Mouse (Mus musculus) embryonic fibroblast, embryonic 13.5 days (primary cell): Measurements from ENCODE around the gene 2610528J11Rik. TPM values are rescaled to one million over a fixed set of nuclear protein-coding genes. Genes with fewer than 3 reads are reported as not detected.

Experiments used
- H3K27ac ChIP-seq: 2 replicates; pipeline ENCODE4 v1.5.1; 2012; ENCODE audit warnings: low read length, control low read depth, inconsistent platforms; ENCODE audit not compliant: insufficient read depth
- H3K4me1 ChIP-seq: 2 replicates; pipeline ENCODE4 v1.6.1; 2011; ENCODE audit warnings: low read length; ENCODE audit not compliant: control insufficient read depth, insufficient read depth
- H3K4me3 ChIP-seq: 2 replicates; pipeline ENCODE4 v1.5.1; 2011; ENCODE audit warnings: mild to moderate bottlenecking, control low read depth, low read length; ENCODE audit not compliant: insufficient read depth
- CTCF ChIP-seq: IDR thresholded peaks from 2 replicates; pipeline ENCODE4 v1.5.1; 2011; ENCODE audit warnings: mild to moderate bottlenecking, control low read depth, low read length, moderate library complexity, borderline replicate concordance; ENCODE audit not compliant: insufficient read depth
- POLR2A ChIP-seq: IDR thresholded peaks from 2 replicates; pipeline ENCODE4 v1.6.1; 2011; ENCODE audit warnings: low read depth, mild to moderate bottlenecking, control low read depth, low read length, moderate library complexity
- polyA plus RNA-seq: library from polyadenylated mRNA; stranded (reverse); fragments of >200 nt; gene quantifications from 2 replicates; pipeline ENCODE4 v1.2.4, GENCODE M21; 2011; ENCODE audit warnings: low read depth; ENCODE audit not compliant: missing spikeins, insufficient read length

The 2610528J11Rik gene
- polyA plus RNA-seq, 1 experiment: not detected

GRCm38 (mm10) chr4:118517497-118518146, 9.2 kb upstream of the 2610528J11Rik start:
- Histone ChIP-seq H3K4me3 (no peak overlapping the region), H3K27ac (no peak overlapping the region), H3K4me1 (no peaks in the 10 kb centered on the region)
- TF ChIP-seq POLR2A (no peak), CTCF (no peak)

- Histone ChIP-seq H3K4me3 (no peak overlapping the region), H3K4me1 (no peaks in the 10 kb centered on the region), H3K27ac (no peak overlapping the region)
- TF ChIP-seq CTCF: no peak
- TF ChIP-seq POLR2A: no peak
These were observed 8.6 kb upstream of the 2610528J11Rik start for GRCm38 (mm10) chr4:118518208-118518607.

- no peak overlapping the region for H3K27ac ChIP-seq
- no peak overlapping the region for H3K4me3 ChIP-seq
- no peaks in the 10 kb centered on the region for H3K4me1 ChIP-seq
- TF ChIP-seq CTCF (no peak), POLR2A (no peak)
These were observed 4.6 kb upstream of the 2610528J11Rik start for GRCm38 (mm10) chr4:118522248-118522647.

- H3K4me1 ChIP-seq: no peaks in the 10 kb centered on the region
These were observed 2.8 kb upstream of the 2610528J11Rik start for GRCm38 (mm10) chr4:118523976-118524375.

GRCm38 (mm10) chr4:118525779-118526178, 1.0 kb upstream of the 2610528J11Rik start:
- Histone ChIP-seq H3K27ac (no peak overlapping the region), H3K4me1 (no peaks in the 10 kb centered on the region), H3K4me3 (no peak overlapping the region)
- TF ChIP-seq POLR2A: no peak
- no peak for TF ChIP-seq CTCF

More at GRCm38 (mm10) chr4:118523976-118524375, 2.8 kb upstream of the 2610528J11Rik start:
- no peak for TF ChIP-seq POLR2A
- no peak overlapping the region for H3K27ac ChIP-seq
- H3K4me3 ChIP-seq: no peak overlapping the region

GRCm38 (mm10) chr4:118527335-118527681, 509 bp downstream of the 2610528J11Rik start:
- TF ChIP-seq CTCF: no peak
- TF ChIP-seq POLR2A: no peak
- Histone ChIP-seq H3K27ac (no peak overlapping the region), H3K4me3 (no peak overlapping the region), H3K4me1 (no peaks in the 10 kb centered on the region)

- no peaks in the 10 kb centered on the region for H3K4me1 ChIP-seq
- H3K27ac ChIP-seq: no peak overlapping the region
- TF ChIP-seq POLR2A (no peak), CTCF (no peak)
- H3K4me3 ChIP-seq: no peak overlapping the region
These were observed 921 bp downstream of the 2610528J11Rik start for GRCm38 (mm10) chr4:118527720-118528119.

GRCm38 (mm10) chr4:118532663-118533062, 5.9 kb downstream of the 2610528J11Rik start:
- Histone ChIP-seq H3K27ac (no peak overlapping the region), H3K4me3 (no peak overlapping the region), H3K4me1 (no peaks in the 10 kb centered on the region)
- TF ChIP-seq CTCF (no peak), POLR2A (no peak)

DNA sequence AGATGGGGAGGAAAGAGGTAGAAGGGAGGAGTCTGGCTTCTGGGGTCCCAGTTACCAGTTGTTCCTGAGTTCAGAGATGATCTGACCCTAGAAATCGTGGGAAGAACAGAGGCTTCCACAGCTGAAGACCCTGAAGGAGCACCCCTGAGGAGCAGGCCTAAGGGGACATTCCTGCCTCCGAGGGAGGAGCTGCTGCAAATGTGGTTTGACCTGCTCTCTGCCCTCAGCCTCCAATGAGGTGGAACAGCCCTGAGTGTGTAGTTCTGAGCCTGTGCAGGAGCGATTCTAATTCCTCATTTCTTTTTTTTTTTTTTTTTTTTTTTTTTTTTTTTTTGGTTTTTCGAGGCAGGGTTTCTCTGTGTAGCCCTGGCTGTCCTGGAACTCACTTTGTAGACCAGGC, 6.4 kb downstream of the 2610528J11Rik start:
- no peak overlapping the region for H3K4me3 ChIP-seq
- TF ChIP-seq CTCF (no peak), POLR2A (no peak)
- no peaks in the 10 kb centered on the region for H3K4me1 ChIP-seq
- no peak overlapping the region for H3K27ac ChIP-seq

GRCm38 (mm10) chr4:118533605-118534004, 6.8 kb downstream of the 2610528J11Rik start:
- TF ChIP-seq CTCF: no peak
- TF ChIP-seq POLR2A: no peak

GRCm38 (mm10) chr4:118535610-118536009, 8.8 kb downstream of the 2610528J11Rik start:
- Histone ChIP-seq H3K4me1 (no peaks in the 10 kb centered on the region), H3K27ac (no peak overlapping the region; the same call in 1 of the 2 replicates), H3K4me3 (no peak overlapping the region)
- TF ChIP-seq POLR2A: no peak
- TF ChIP-seq CTCF: no peak

More at GRCm38 (mm10) chr4:118533605-118534004, 6.8 kb downstream of the 2610528J11Rik start:
- Histone ChIP-seq H3K4me1 (no peaks in the 10 kb centered on the region), H3K27ac (no peak overlapping the region), H3K4me3 (no peak overlapping the region)
